Mouse (Mus musculus) thymus, adult 2 months (tissue): ENCODE measurements around the gene Nfx1. TPM values are rescaled to one million over a fixed set of nuclear protein-coding genes. Genes with fewer than 3 reads are reported as not detected.

Source experiments
- DNase-seq: peaks from one replicate; pipeline ENCODE4 v3.0.0; 2021
- H3K27ac ChIP-seq: fragments of 200-500 bp; 2 replicates; pipeline ENCODE4 v1.5.1; 2012; ENCODE audit warnings: low read length, control low read depth; ENCODE audit not compliant: control insufficient read depth, insufficient read depth
- H3K27me3 ChIP-seq: fragments of 200-500 bp; 2 replicates; pipeline ENCODE4 v1.6.1; 2012; ENCODE audit warnings: mild to moderate bottlenecking, low read length, moderate library complexity, mixed read lengths; ENCODE audit not compliant: control insufficient read depth, insufficient read depth
- H3K36me3 ChIP-seq: fragments of 200-500 bp; 2 replicates; pipeline ENCODE4 v1.6.1; 2012; ENCODE audit warnings: mild to moderate bottlenecking, low read length, moderate library complexity; ENCODE audit not compliant: control insufficient read depth, insufficient read depth
- H3K4me1 ChIP-seq: fragments of 200-500 bp; replicated peaks from 2 replicates; pipeline ENCODE4 v1.6.1; 2012; ENCODE audit warnings: low read length; ENCODE audit not compliant: control insufficient read depth, insufficient read depth
- H3K4me3 ChIP-seq: fragments of 200-500 bp; 2 replicates; pipeline ENCODE4 v1.5.1; 2012; ENCODE audit warnings: mild to moderate bottlenecking, low read length, control low read depth, moderate library complexity; ENCODE audit not compliant: control insufficient read depth, insufficient read depth
- CTCF ChIP-seq: fragments of 200-500 bp; IDR thresholded peaks from 2 replicates; pipeline ENCODE4 v1.5.1; 2012; ENCODE audit warnings: mild to moderate bottlenecking, control low read depth, low read length, moderate library complexity, borderline replicate concordance; ENCODE audit not compliant: control insufficient read depth, poor library complexity, insufficient read depth; ENCODE audit errors: extremely low read depth
- POLR2A ChIP-seq: fragments of 200-500 bp; IDR thresholded peaks from 2 replicates; pipeline ENCODE4 v1.6.1; 2012; ENCODE audit warnings: mild to moderate bottlenecking, low read length, control low read depth, moderate library complexity; ENCODE audit not compliant: control insufficient read depth, poor library complexity, insufficient read depth; ENCODE audit errors: extremely low read depth
- WGBS: fragments of 180-500 bp; shearing (Covaris S2); methylation state at CpG from one replicate; pipeline ENCODE4 v1.1.7; 2018; 5-methylcytosine and 5-hydroxymethylcytosine counted together
- polyA plus RNA-seq: library from polyadenylated mRNA; depleted of rRNA; stranded (reverse); fragments of >200 nt; gene quantifications from 2 replicates; pipeline ENCODE4 v1.2.3, GENCODE M21; 2012

Nfx1 gene
- polyA plus RNA-seq, 1 experiment, result 43.4 TPM

- TF ChIP-seq POLR2A (no peak), CTCF (no peak)
- 95% methylated on average over 6 of the region's 6 CpGs for WGBS
- Histone ChIP-seq H3K27ac (no peak overlapping the region), H3K36me3 (peaks cover 94% of the 10 kb centered on the region), H3K27me3 (no peaks in the 10 kb centered on the region), H3K4me3 (no peak overlapping the region), H3K4me1 (no peaks in the 10 kb centered on the region)
- DNase-seq, result no peak
These were observed 25.6 kb downstream of the Nfx1 start for GRCm38 (mm10) chr4:40996302-40996701.

GRCm38 (mm10) chr4:40997916-40998315 is 27.2 kb downstream of the Nfx1 start:
- Histone ChIP-seq H3K27me3 (no peaks in the 10 kb centered on the region), H3K27ac (no peak overlapping the region), H3K4me3 (no peak overlapping the region), H3K4me1 (no peaks in the 10 kb centered on the region), H3K36me3 (peaks cover 97% of the 10 kb centered on the region)
- TF ChIP-seq CTCF (no peak), POLR2A (no peak)
- 97% methylated on average over 4 of the region's 4 CpGs for WGBS
- DNase-seq, result no peak

- WGBS, result 89% methylated on average over 1 of the region's 1 CpGs
- no peak overlapping the region for H3K27ac ChIP-seq
- no peaks in the 10 kb centered on the region for H3K4me1 ChIP-seq
- H3K36me3 ChIP-seq, result peaks cover 99% of the 10 kb centered on the region
- no peaks in the 10 kb centered on the region for H3K27me3 ChIP-seq
- no peak overlapping the region for H3K4me3 ChIP-seq
- no peak for DNase-seq
- TF ChIP-seq POLR2A, result no peak
These were observed 29.6 kb downstream of the Nfx1 start for GRCm38 (mm10) chr4:41000271-41000670.

DNA sequence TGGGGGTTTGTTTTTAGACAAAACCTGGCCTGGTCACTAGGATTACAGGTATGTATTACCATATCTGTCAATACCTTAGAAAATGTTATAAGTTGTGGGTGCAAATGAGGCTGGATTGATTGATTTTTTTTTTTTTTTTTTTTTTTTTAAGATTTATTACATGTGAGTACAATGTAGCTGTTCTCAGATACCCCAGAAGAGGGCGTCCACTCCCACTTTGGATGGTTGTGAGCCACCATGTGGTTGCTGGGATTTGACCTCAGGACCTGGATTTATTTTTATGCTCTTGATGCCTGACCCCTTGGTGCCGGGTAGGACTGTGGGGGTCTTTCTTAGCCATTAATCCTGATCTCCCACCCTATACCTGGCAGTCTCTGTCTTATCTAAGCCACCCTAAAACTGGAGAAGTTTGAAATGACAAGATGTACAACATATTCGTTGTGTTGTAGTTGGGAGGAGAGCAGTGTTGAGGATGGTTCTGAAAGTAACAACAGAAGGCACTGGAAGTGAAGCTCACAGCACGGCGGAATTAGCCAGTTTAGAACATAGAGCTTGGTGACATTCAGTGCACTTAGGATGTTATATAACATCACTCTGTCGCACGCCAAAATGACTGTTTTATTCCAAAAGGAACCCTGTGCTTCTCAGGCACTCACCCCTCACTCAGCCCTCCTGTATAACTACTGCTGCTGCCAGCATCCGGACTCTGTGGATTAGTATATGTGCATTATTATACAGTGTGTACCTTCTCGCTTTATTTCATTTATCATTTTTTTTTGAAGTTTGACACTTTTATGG is 30.3 kb downstream of the Nfx1 start:
- peaks cover 99% of the 10 kb centered on the region for H3K36me3 ChIP-seq
- WGBS, result 97% methylated on average over 9 of the region's 9 CpGs
- no peak overlapping the region for H3K4me3 ChIP-seq
- TF ChIP-seq POLR2A (no peak), CTCF (no peak)
- no peaks in the 10 kb centered on the region for H3K27me3 ChIP-seq
- H3K4me1 ChIP-seq, result no peaks in the 10 kb centered on the region
- no peak overlapping the region for H3K27ac ChIP-seq
- DNase-seq, result no peak

GRCm38 (mm10) chr4:41013351-41013750 is 42.6 kb downstream of the Nfx1 start:
- WGBS, result 97% methylated on average over 3 of the region's 3 CpGs
- no peak for TF ChIP-seq POLR2A
- TF ChIP-seq CTCF, result no peak
- H3K4me3 ChIP-seq, result no peak overlapping the region
- no peak overlapping the region for H3K27ac ChIP-seq
- no peaks in the 10 kb centered on the region for H3K27me3 ChIP-seq
- no peaks in the 10 kb centered on the region for H3K4me1 ChIP-seq
- DNase-seq, result no peak
- H3K36me3 ChIP-seq, result peaks cover 43% of the 10 kb centered on the region

DNA sequence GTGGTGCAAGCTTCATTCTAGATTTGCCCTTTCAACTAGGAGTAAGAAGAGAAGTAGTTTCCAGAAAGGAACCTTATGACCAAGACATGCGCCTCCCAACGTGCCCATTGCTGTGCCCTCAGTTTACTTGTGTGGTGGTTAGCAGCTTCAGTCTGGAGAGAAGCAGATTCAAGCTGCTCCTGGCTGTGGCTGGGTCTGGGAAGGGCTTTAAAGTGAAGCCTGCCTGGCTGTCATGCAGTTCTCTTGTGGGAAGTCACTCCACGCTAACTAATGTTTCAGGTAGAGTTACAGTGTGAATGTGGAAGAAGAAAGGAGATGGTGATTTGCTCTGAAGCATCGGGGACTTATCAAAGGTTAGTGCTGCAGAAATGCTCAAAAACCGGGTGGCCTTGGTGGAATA is 45.1 kb downstream of the Nfx1 start:
- no peak for TF ChIP-seq POLR2A
- TF ChIP-seq CTCF, result no peak
- H3K36me3 ChIP-seq, result peaks cover 30% of the 10 kb centered on the region
- WGBS, result 95% methylated on average over 5 of the region's 5 CpGs

GRCm38 (mm10) chr4:41021094-41021493 is 50.4 kb downstream of the Nfx1 start:
- H3K4me1 ChIP-seq, result no peaks in the 10 kb centered on the region
- no peak overlapping the region for H3K27ac ChIP-seq
- no peak for DNase-seq
- no peak overlapping the region for H3K4me3 ChIP-seq
- H3K36me3 ChIP-seq, result peaks cover 14% of the 10 kb centered on the region
- TF ChIP-seq CTCF (no peak), POLR2A (no peak)
- H3K27me3 ChIP-seq, result no peaks in the 10 kb centered on the region
- 97% methylated on average over 5 of the region's 5 CpGs for WGBS

More for the DNA sequence above, 45.1 kb downstream of the Nfx1 start:
- Histone ChIP-seq H3K27me3 (no peaks in the 10 kb centered on the region), H3K27ac (no peak overlapping the region), H3K4me1 (no peaks in the 10 kb centered on the region), H3K4me3 (no peak overlapping the region)
- DNase-seq, result no peak
